Mouse (Mus musculus) embryonic facial prominence, embryonic 10.5 days (tissue): ENCODE measurements around the gene Cog3. TPM values are rescaled to one million over a fixed set of nuclear protein-coding genes. Genes with fewer than 3 reads are reported as not detected.

ENCODE experiments used
- DNase-seq: peaks from one replicate; pipeline ENCODE4 v3.0.0-alpha.2; 2017; ENCODE audit warnings: low spot score
- H3K27ac ChIP-seq: fragments of 300-500 bp; sonication (generic); replicated peaks from 2 replicates; pipeline ENCODE4 v1.5.1; 2016; ENCODE audit warnings: mild to moderate bottlenecking
- H3K27me3 ChIP-seq: fragments of 300-500 bp; sonication (generic); replicated peaks from 2 replicates; pipeline ENCODE4 v1.6.1; 2016; ENCODE audit warnings: low read depth, mild to moderate bottlenecking; ENCODE audit not compliant: poor library complexity, severe bottlenecking
- H3K36me3 ChIP-seq: fragments of 300-500 bp; sonication (generic); replicated peaks from 2 replicates; pipeline ENCODE4 v1.6.1; 2016; ENCODE audit warnings: mild to moderate bottlenecking, moderate library complexity
- H3K4me1 ChIP-seq: fragments of 300-500 bp; sonication (generic); 2 replicates; pipeline ENCODE4 v1.6.1; 2016
- H3K4me3 ChIP-seq: fragments of 300-500 bp; sonication (generic); 2 replicates; pipeline ENCODE4 v1.5.1; 2016; ENCODE audit warnings: mild to moderate bottlenecking, moderate library complexity
- H3K9me3 ChIP-seq: fragments of 300-500 bp; sonication (generic); 2 replicates; pipeline ENCODE4 v1.6.1; 2016; ENCODE audit warnings: mild to moderate bottlenecking
- WGBS: fragments of 180-500 bp; shearing (Covaris S2); methylation state at CpG from one replicate; pipeline ENCODE4 v1.1.7; 2016; 5-methylcytosine and 5-hydroxymethylcytosine counted together
- polyA plus RNA-seq: library from polyadenylated mRNA; unstranded; fragments of >200 nt; fragmentation: Nextera tagmentation; extraction: Ambion mirVana; gene quantifications from 2 replicates; pipeline ENCODE4 v1.2.1, GENCODE M21; 2016

Cog3 gene
- polyA plus RNA-seq, 1 experiment from 2014 or later = 19.5 TPM

DNA sequence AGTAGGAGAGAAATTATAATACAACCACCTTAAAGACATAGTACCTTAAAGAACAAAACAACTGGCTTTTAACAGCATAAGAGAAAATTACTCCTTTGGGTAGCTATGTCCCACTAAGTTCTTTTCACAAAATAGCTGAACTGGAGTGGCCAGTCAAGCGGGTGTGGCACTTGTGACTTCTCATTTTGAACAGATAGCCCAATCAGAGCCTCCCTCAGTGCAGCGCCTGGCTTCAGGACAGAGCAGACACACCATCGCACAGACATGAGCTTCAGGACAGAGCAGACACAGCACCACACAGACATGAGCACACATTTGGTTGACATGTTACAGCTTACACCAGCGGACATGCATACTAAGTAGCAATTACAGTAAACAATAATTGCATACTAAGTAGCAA lies 3.3 kb downstream of the Cog3 start:
- H3K27ac ChIP-seq = no peak overlapping the region
- H3K36me3 ChIP-seq = peaks cover 15% of the 10 kb centered on the region
- peaks cover 22% of the 10 kb centered on the region for H3K4me1 ChIP-seq
- DNase-seq = no peak
- H3K27me3 ChIP-seq = peaks cover 2% of the 10 kb centered on the region; the same call in 1 of the 2 replicates
- H3K4me3 ChIP-seq = no peak overlapping the region
- H3K9me3 ChIP-seq = no peaks in the 10 kb centered on the region
- whole genome bisulfite sequencing = 89% methylated on average over 4 of the region's 4 CpGs

DNA sequence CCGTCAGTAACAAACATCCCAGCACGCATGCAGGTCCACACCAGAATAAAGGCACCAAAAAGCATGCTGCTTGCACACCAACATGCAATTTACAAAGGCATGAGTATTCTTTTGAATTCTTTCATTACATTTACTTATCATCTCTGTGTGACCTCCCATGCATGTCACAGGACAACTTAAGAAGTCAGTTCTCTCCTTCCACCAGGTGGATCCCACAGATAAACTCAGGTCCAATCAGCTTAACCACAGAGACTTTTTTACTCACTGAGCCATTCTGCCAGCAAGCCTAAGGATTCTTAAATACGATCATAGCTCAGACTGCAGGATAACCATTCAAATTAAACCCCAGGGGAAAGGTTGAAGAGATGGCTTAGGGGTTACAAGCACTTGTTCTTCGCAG lies 5.2 kb downstream of the Cog3 start:
- no peaks in the 10 kb centered on the region for H3K9me3 ChIP-seq
- H3K4me3 ChIP-seq = no peak overlapping the region
- DNase-seq = no peak
- H3K27ac ChIP-seq = no peak overlapping the region
- WGBS = 95% methylated on average over 4 of the region's 4 CpGs
- peaks cover 28% of the 10 kb centered on the region for H3K36me3 ChIP-seq
- no peaks in the 10 kb centered on the region for H3K27me3 ChIP-seq
- H3K4me1 ChIP-seq = peaks cover 22% of the 10 kb centered on the region

DNA sequence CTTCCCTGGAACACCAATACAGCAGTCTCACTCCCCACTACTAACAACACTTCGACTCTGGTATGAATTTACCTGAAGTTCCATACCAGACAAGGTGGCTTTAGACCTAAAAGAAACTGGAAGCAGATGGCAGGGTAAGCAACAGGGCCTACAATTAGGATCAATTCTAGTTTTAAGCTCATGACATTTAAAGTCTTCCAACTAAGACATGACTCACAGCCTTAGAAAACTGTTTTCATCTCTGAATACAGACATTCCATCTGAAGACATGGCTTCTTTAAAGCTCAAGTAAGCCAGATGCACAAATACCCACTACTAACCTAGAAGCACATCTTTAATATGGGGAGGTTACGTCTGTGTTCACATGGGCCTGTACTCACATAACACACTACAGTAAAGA lies 6.4 kb downstream of the Cog3 start:
- Histone ChIP-seq H3K27ac (no peak overlapping the region), H3K36me3 (peaks cover 33% of the 10 kb centered on the region), H3K4me3 (no peak overlapping the region), H3K27me3 (no peaks in the 10 kb centered on the region), H3K4me1 (peaks cover 11% of the 10 kb centered on the region), H3K9me3 (no peaks in the 10 kb centered on the region)
- WGBS = 93% methylated on average over 2 of the region's 2 CpGs
- no peak for DNase-seq

DNA sequence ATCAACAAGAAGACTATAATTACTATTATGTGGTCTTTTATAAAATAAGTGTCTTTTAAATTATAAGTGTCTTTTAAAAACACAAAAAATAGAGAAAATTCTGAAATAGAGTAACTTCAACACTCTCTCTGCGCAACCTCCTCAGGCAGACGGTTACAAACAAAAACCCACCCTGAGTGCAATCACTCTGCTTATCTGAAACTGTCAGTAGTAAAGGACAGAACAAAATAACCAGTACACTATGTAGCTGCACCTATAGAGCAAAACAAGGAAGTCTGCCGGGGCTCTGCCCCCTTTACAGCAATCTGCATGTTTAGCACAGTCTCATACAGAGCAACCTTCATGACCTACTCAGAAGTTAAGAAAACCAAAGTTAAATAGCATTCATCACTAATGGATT lies 12.4 kb downstream of the Cog3 start:
- Histone ChIP-seq H3K27ac (no peak overlapping the region), H3K4me3 (no peak overlapping the region), H3K27me3 (no peaks in the 10 kb centered on the region), H3K9me3 (no peaks in the 10 kb centered on the region), H3K4me1 (no peaks in the 10 kb centered on the region), H3K36me3 (peaks cover 71% of the 10 kb centered on the region)
- 91% methylated on average over 3 of the region's 3 CpGs for WGBS
- DNase-seq = no peak

DNA sequence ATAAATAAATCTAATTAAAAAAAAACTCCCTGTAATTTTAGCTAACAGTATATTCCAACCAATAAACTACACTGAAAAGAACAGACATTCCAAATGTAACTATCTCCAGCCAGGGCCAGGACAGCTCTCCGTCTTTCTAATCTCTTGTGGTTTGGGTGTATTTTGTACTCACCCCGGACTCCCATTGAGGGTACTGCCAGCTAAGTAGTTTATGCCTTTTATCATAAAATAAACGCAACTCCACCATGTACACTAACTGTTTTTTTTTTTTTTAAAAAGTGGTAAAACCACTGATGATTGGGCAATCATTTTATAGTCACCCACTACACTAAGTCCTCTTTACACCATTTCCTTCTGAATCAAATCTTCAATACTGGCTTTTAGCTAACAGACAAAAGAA lies 18.7 kb downstream of the Cog3 start:
- Histone ChIP-seq H3K4me1 (no peaks in the 10 kb centered on the region), H3K9me3 (no peaks in the 10 kb centered on the region), H3K36me3 (peaks cover 94% of the 10 kb centered on the region), H3K27me3 (no peaks in the 10 kb centered on the region), H3K4me3 (no peak overlapping the region), H3K27ac (no peak overlapping the region)
- DNase-seq = no peak
- WGBS = 93% methylated on average over 3 of the region's 3 CpGs

DNA sequence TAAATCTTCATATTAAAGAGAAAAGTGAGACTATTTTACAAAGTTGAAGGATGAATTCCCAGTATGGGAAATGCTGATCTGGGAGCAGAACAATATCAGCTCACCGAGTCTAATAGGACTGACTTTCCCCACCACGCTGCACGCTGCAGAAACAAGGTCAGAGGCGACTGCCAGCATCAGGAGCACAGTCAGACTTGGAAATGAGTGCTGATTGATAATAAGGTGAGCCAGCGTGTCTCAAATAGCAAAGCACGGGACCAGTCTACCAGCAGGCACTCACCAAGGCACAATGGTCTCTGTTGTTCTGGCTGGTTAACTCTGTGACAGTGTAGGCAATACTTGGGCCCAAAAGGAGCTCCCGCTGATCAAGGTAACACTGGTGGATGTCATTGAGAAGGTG lies 21.7 kb downstream of the Cog3 start:
- WGBS = 88% methylated on average over 7 of the region's 7 CpGs
- Histone ChIP-seq H3K4me1 (no peaks in the 10 kb centered on the region), H3K36me3 (peaks cover 99% of the 10 kb centered on the region), H3K4me3 (no peak overlapping the region), H3K9me3 (no peaks in the 10 kb centered on the region), H3K27me3 (no peaks in the 10 kb centered on the region), H3K27ac (no peak overlapping the region)
- no peak for DNase-seq

DNA sequence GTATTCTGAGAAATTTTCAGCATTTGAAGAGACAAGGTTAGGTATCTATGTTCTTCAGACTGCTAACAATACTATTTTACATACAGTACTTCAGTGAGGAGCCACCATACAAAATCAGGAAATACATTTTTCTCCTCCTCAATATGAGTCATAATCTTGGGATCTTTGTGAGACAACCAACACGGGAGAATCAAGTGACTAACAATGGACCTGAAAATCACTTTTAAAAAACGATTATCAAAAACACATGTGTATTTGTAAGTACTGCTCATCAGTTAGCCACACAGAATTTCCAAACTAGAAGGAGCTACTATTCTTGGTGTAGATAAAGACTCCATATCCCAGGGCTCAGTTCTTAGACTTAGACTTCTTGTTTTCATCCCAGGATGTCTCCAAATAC lies 23.0 kb downstream of the Cog3 start:
- Histone ChIP-seq H3K27ac (no peak overlapping the region), H3K27me3 (no peaks in the 10 kb centered on the region), H3K4me3 (no peak overlapping the region), H3K9me3 (no peaks in the 10 kb centered on the region), H3K36me3 (peaks cover 99% of the 10 kb centered on the region), H3K4me1 (no peaks in the 10 kb centered on the region)
- 81% methylated on average over 2 of the region's 2 CpGs for WGBS
- no peak for DNase-seq

DNA sequence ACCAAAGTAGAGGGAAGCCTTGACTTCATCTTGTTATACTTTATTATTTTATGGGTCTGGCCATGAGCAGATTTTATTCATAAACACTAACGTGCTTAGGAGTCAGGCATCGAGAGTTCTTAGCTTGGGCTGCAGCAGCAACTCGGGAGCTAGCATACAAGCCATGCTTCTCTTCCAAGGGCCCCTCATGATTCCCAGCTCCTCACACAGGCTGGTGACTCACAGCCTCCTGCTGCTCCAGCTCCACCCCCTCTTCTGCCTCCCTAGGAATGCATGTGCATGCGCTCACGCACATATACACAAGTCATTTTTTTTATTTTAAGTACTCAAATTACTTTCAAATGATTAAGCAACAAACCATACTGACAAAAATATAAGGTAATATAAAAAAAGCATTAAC lies 26.2 kb downstream of the Cog3 start:
- WGBS = 89% methylated on average over 5 of the region's 5 CpGs
- no peak overlapping the region for H3K4me3 ChIP-seq
- H3K9me3 ChIP-seq = no peaks in the 10 kb centered on the region
- peaks cover 96% of the 10 kb centered on the region for H3K36me3 ChIP-seq
- H3K27ac ChIP-seq = no peak overlapping the region
- H3K4me1 ChIP-seq = no peaks in the 10 kb centered on the region
- H3K27me3 ChIP-seq = no peaks in the 10 kb centered on the region
- no peak for DNase-seq

DNA sequence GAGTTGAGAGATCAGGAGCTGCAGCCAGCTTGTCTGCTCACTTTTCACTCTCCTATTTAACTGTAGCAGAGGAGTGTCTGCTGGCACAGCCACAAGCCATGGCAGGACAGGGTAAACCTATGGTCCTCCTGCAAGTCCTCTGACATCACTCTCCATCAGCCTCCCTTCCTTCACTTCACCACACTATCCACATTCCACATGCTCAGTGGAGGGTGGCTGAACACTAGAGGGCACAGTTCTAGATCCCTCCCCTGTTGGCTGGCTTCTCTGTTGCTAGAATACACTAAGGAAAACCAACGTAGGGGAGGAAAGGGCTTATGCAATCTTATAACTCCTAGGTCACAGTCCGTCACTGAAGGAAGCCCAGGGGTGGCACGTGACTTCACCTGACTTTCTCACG lies 27.3 kb downstream of the Cog3 start:
- Histone ChIP-seq H3K27ac (no peak overlapping the region), H3K36me3 (peaks cover 93% of the 10 kb centered on the region), H3K4me1 (no peaks in the 10 kb centered on the region), H3K27me3 (no peaks in the 10 kb centered on the region), H3K9me3 (no peaks in the 10 kb centered on the region), H3K4me3 (no peak overlapping the region)
- no peak for DNase-seq
- WGBS = 78% methylated on average over 4 of the region's 4 CpGs

DNA sequence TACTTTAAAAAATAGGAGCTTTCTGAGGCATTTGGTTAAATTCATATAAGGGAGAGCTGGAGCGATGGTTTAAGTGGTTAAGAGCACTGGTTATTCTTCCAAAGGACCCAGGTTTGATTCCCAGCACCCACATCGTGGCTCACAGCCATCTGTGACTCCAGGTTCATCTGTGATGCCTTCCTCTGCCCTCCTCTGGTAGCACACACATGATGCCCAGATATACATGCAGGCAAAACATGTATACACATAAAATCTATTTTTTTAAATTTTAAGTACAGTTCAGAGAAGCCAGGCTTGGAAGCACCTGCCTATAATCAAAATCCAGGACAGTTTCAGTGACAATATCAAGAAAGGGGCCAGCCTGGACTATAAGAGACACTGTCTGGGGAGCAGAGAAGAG lies 31.5 kb downstream of the Cog3 start:
- no peak overlapping the region for H3K4me3 ChIP-seq

DNA sequence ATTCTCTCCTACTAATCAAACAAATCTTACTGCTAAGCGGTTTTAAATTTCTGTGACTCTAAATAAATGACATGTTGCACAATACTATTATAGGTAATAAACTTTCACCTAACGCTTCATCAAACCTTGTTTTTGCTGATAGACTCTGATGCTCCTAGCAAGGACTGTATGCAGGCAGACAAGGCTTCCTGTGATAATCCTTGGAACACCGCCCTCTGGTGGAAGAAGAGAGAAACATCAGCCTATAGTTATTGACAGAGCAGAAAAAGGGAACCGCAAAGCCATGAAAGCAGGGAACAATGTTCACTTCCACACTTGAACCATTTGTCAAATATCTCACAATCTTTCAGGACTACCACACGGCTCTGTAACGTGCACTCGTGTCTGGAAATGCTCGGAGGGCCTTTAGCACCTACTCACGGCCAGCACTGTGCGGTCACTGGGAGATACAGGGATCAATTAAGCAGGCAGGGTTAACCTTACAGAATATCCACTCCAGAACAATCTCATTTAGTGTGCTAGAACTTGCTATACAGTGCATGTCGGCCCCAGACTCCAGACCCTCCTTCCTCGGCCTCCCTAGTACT lies 32.2 kb downstream of the Cog3 start:
- Histone ChIP-seq H3K4me3 (no peak overlapping the region), H3K27ac (no peak overlapping the region), H3K27me3 (no peaks in the 10 kb centered on the region), H3K9me3 (no peaks in the 10 kb centered on the region), H3K36me3 (peaks cover 92% of the 10 kb centered on the region), H3K4me1 (no peaks in the 10 kb centered on the region)
- WGBS = 63% methylated on average over 12 of the region's 12 CpGs
- peak; percentile 59 for DNase-seq

More for the DNA sequence above, 31.5 kb downstream of the Cog3 start:
- Histone ChIP-seq H3K27ac (no peak overlapping the region), H3K4me1 (no peaks in the 10 kb centered on the region), H3K36me3 (peaks cover 92% of the 10 kb centered on the region), H3K27me3 (no peaks in the 10 kb centered on the region), H3K9me3 (no peaks in the 10 kb centered on the region)
- 95% methylated on average over 2 of the region's 2 CpGs for WGBS
- no peak for DNase-seq

DNA sequence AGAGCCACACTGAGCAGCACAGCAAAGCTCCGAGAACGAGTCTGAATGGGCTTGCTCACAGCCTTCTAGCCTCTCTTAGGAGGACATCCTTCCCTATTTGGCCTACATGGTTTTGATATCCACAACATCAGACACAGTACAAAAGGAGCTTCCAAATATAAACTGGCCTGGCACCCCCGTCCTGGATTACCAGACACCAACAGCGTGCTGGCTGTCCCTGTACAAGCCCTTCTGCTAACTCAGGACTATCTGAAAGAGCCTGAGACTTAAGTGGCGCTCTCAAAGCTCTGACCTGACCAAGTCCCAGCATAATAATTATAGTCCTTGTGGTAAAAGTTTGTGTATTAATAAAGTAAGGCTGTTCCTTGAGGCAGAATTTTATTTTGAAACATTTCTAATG lies 34.2 kb downstream of the Cog3 start:
- WGBS = 91% methylated on average over 5 of the region's 5 CpGs
- H3K27me3 ChIP-seq = no peaks in the 10 kb centered on the region
- no peak overlapping the region for H3K4me3 ChIP-seq
- no peak overlapping the region for H3K27ac ChIP-seq
- no peaks in the 10 kb centered on the region for H3K4me1 ChIP-seq
- H3K9me3 ChIP-seq = no peaks in the 10 kb centered on the region
- DNase-seq = no peak
- H3K36me3 ChIP-seq = peaks cover 94% of the 10 kb centered on the region

DNA sequence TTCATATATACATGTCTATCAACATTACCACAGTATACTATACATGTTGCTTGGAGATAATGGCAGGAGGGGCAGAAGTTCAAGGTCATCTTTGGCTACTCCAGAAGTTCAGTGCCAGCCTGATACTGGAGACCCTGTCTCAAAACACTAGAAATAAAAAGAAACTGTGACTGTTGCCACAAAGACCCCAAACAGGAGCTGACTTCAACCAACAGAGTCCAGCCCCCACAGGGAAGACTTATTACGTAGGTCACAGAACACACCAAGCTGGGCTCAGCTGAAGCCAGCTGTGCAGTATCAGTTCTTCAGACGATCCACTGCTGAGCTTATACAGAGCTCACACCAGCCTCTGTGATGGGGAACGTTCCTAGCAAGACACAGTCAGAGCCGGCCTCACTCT lies 37.9 kb downstream of the Cog3 start:
- no peak overlapping the region for H3K4me3 ChIP-seq
- DNase-seq = no peak
- H3K27me3 ChIP-seq = no peaks in the 10 kb centered on the region
- no peak overlapping the region for H3K27ac ChIP-seq
- no peaks in the 10 kb centered on the region for H3K4me1 ChIP-seq
- no peaks in the 10 kb centered on the region for H3K9me3 ChIP-seq
- peaks cover 96% of the 10 kb centered on the region for H3K36me3 ChIP-seq
- 91% methylated on average over 4 of the region's 4 CpGs for WGBS

DNA sequence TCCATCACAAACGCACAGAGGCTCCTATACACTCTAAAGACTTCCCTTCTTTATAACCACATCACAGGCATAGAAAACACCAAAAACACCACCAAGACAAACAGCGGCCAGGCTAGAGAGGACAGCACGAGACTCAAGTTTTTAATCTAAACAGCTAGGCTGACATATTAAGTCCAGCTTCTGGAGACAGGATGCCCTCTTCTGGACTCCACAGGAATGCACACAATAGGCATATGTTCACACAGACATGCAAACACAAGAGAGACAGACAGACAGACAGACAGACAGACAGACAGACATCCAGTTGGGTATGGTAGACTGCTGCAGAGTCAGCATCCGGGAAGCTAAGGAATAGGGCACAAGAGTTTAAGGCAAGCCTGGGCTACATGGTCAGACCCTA lies 40.7 kb downstream of the Cog3 start:
- Histone ChIP-seq H3K9me3 (no peaks in the 10 kb centered on the region), H3K36me3 (peaks cover 96% of the 10 kb centered on the region), H3K27ac (no peak overlapping the region), H3K27me3 (no peaks in the 10 kb centered on the region), H3K4me1 (no peaks in the 10 kb centered on the region), H3K4me3 (no peak overlapping the region)
- 84% methylated on average over 4 of the region's 4 CpGs for WGBS
- no peak for DNase-seq
